Mouse (Mus musculus) neural tube, embryonic 15.5 days (tissue): ENCODE results near the gene Zpld1. TPM values are rescaled to one million over a fixed set of nuclear protein-coding genes. Genes with fewer than 3 reads are reported as not detected.

ENCODE experiments used
- ATAC-seq: fragments of 200-750 bp; cut with Nextera tagmentation; 2 replicates; pipeline ENCODE4 v1.8.0; 2017; ENCODE audit warnings: mild to moderate bottlenecking, moderate TSS enrichment, moderate library complexity; ENCODE audit not compliant: low FRiP score
- H3K27ac ChIP-seq: fragments of 300-500 bp; sonication (generic); replicated peaks from 2 replicates; pipeline ENCODE4 v1.5.1; 2015; ENCODE audit warnings: mild to moderate bottlenecking, inconsistent platforms
- H3K27me3 ChIP-seq: fragments of 300-500 bp; sonication (generic); replicated peaks from 2 replicates; pipeline ENCODE4 v1.6.1; 2015; ENCODE audit warnings: inconsistent platforms
- H3K36me3 ChIP-seq: fragments of 300-500 bp; sonication (generic); 2 replicates; pipeline ENCODE4 v1.6.1; 2015; ENCODE audit warnings: inconsistent platforms
- H3K4me1 ChIP-seq: fragments of 300-500 bp; sonication (generic); 2 replicates; pipeline ENCODE4 v1.6.1; 2015; ENCODE audit warnings: inconsistent platforms
- H3K4me2 ChIP-seq: fragments of 300-500 bp; sonication (generic); 2 replicates; pipeline ENCODE4 v1.6.1; 2015; ENCODE audit warnings: inconsistent platforms, mild to moderate bottlenecking, moderate library complexity
- H3K4me3 ChIP-seq: fragments of 300-500 bp; sonication (generic); replicated peaks from 2 replicates; pipeline ENCODE4 v1.5.1; 2015; ENCODE audit warnings: mild to moderate bottlenecking, inconsistent platforms
- H3K9ac ChIP-seq: fragments of 300-500 bp; sonication (generic); replicated peaks from 2 replicates; pipeline ENCODE4 v1.6.1; 2015; ENCODE audit warnings: mild to moderate bottlenecking, inconsistent platforms
- H3K9me3 ChIP-seq: fragments of 300-500 bp; sonication (generic); replicated peaks from 2 replicates; pipeline ENCODE4 v1.6.1; 2016; ENCODE audit warnings: inconsistent platforms
- WGBS: fragments of 180-500 bp; shearing (Covaris S2); methylation state at CpG from one replicate; pipeline ENCODE4 v1.1.7; 2015; ENCODE audit warnings: mixed read lengths; 5-methylcytosine and 5-hydroxymethylcytosine counted together
- polyA plus RNA-seq: library from polyadenylated mRNA; unstranded; fragments of >200 nt; fragmentation: Nextera tagmentation; extraction: Ambion mirVana; gene quantifications from 2 replicates; pipeline ENCODE4 v1.2.1, GENCODE M21; 2015

Gene Zpld1
- polyA plus RNA-seq, 1 experiment from 2014 or later: 0.72 TPM

DNA sequence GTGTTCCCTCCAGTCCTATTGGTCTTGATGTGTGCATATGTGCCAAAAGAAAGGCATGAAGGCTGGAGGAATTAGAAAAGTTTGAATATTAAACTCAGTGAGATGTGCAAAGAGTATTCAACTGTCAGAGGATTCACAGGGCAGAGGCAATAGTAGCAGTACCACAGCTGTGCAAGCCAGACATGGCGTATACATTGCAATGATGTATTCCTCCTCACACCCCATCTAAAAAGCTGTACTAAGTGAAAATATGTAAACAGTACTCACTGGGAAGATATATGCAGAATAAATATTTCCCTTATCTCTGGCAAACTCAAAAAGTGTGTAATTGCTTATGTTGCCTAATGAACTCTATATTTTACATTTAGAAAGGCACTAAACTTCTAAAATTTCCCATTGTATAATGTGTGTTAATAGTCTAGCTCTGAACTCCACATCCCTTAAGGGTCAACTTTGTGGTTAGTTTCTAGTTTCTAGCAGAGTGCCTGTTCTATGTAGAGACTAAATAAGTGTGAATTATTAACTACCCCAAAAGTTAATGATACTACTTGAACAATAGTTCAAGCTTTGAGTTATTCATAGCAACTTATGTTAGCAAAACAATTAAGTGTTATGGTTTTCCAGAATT, 68.7 kb downstream of the Zpld1 start:
- WGBS: 89% methylated on average over 1 of the region's 1 CpGs
- no peaks in the 10 kb centered on the region for H3K27me3 ChIP-seq
- no peak for ATAC-seq
- H3K4me3 ChIP-seq: no peak overlapping the region
- no peaks in the 10 kb centered on the region for H3K4me1 ChIP-seq
- no peak overlapping the region for H3K9ac ChIP-seq
- no peak overlapping the region for H3K4me2 ChIP-seq
- no peaks in the 10 kb centered on the region for H3K36me3 ChIP-seq
- H3K27ac ChIP-seq: no peak overlapping the region
- no peaks in the 10 kb centered on the region for H3K9me3 ChIP-seq

DNA sequence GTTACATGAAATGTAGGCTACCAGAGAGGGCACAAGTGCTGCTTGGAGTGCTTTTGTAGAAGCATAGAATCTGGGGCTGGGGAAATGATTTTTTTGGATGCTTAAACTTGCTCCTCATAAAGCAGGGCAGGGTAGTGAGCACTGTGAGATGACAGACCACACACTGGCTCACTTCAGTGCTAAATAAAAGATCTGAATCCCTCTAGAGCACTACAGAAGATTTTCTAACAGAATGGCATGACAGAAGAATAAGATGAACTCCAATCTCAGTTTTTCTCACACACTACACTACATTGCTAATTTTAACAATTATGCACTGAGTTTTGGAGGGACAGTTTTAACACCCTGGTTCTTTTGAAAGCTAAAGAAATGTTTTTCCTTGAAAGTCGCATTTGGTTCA, 93.8 kb downstream of the Zpld1 start:
- Histone ChIP-seq H3K4me1 (no peaks in the 10 kb centered on the region), H3K27ac (no peak overlapping the region), H3K9me3 (no peaks in the 10 kb centered on the region), H3K27me3 (no peaks in the 10 kb centered on the region), H3K9ac (no peak overlapping the region), H3K4me2 (no peak overlapping the region), H3K36me3 (no peaks in the 10 kb centered on the region), H3K4me3 (no peak overlapping the region)
- WGBS: 88% methylated on average over 1 of the region's 1 CpGs
- no peak for ATAC-seq

DNA sequence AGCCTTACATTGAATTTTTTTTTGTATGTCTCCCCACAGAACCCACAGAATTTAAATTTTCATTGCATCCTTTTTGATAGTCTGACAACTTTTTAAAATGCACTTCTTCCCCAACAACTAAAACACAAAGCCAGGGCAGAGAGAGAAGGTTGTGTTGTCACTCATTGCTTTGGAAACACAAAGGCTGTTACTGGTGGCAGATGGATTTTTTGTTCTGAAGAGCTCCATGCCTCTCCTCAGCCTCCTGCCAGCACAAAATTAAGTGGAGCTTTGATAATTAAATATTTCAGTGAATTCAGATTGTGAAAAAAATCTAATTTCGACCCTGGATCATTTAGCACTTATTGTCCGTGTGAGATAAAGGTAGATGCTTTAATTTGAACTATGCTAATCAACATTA, 107.4 kb downstream of the Zpld1 start:
- Histone ChIP-seq H3K4me3 (no peak overlapping the region), H3K9ac (no peak overlapping the region), H3K27ac (no peak overlapping the region), H3K9me3 (no peaks in the 10 kb centered on the region), H3K4me1 (no peaks in the 10 kb centered on the region), H3K36me3 (no peaks in the 10 kb centered on the region), H3K4me2 (no peak overlapping the region), H3K27me3 (no peaks in the 10 kb centered on the region)
- 40% methylated on average over 2 of the region's 2 CpGs for WGBS
- no peak for ATAC-seq

DNA sequence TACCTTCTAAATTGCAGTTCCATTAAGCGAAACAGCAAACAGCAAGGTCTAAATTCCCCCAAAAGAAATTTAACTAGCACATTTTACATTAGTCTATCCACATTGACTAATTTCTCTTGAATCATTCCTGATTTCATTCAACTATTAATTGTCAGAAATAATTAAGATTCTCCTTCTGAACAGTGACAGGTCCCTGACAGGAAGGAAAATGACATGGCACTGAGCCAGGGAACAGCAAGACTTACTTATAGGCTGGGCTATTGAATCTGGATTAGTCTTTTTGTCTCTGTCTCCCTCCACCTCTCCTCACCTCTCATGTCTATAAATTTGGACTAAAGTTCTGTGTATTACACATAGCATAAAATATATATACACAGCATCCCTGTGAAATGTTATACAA, 112.4 kb downstream of the Zpld1 start:
- Histone ChIP-seq H3K4me3 (no peak overlapping the region), H3K4me2 (no peak overlapping the region), H3K27ac (no peak overlapping the region), H3K27me3 (no peaks in the 10 kb centered on the region), H3K9me3 (no peaks in the 10 kb centered on the region), H3K36me3 (no peaks in the 10 kb centered on the region), H3K4me1 (no peaks in the 10 kb centered on the region), H3K9ac (no peak overlapping the region)
- no peak for ATAC-seq
- 90% methylated on average over 1 of the region's 1 CpGs for WGBS
